Mouse (Mus musculus) heart, embryonic 13.5 days (tissue): Measurements from ENCODE around the gene Mms22l. TPM values are rescaled to one million over a fixed set of nuclear protein-coding genes. Genes with fewer than 3 reads are reported as not detected.
"Not testable (repeated sequence)": the region's sequence is repeated elsewhere in the genome, so short reads cannot be mapped to it uniquely, and the experiment has no call there.

Source experiments
- ATAC-seq: fragments of 200-750 bp; cut with Nextera tagmentation; 2 replicates; pipeline ENCODE4 v1.8.0; 2017; ENCODE audit warnings: moderate TSS enrichment; ENCODE audit not compliant: insufficient number of reproducible peaks, low FRiP score, low TSS enrichment; ENCODE audit errors: extremely low read depth
- H3K27ac ChIP-seq: fragments of 300-500 bp; sonication (generic); replicated peaks from 2 replicates; pipeline ENCODE4 v1.5.1; 2015; ENCODE audit warnings: moderate library complexity, mild to moderate bottlenecking, inconsistent platforms
- H3K27me3 ChIP-seq: fragments of 300-500 bp; sonication (generic); replicated peaks from 2 replicates; pipeline ENCODE4 v1.6.1; 2015; ENCODE audit warnings: mild to moderate bottlenecking, inconsistent platforms
- H3K36me3 ChIP-seq: fragments of 300-500 bp; sonication (generic); 2 replicates; pipeline ENCODE4 v1.6.1; 2015; ENCODE audit warnings: mild to moderate bottlenecking, inconsistent platforms
- H3K4me1 ChIP-seq: fragments of 300-500 bp; sonication (generic); 2 replicates; pipeline ENCODE4 v1.6.1; 2015; ENCODE audit warnings: inconsistent platforms
- H3K4me2 ChIP-seq: fragments of 300-500 bp; sonication (generic); 2 replicates; pipeline ENCODE4 v1.6.1; 2015; ENCODE audit warnings: inconsistent platforms, mild to moderate bottlenecking, moderate library complexity
- H3K4me3 ChIP-seq: fragments of 300-500 bp; sonication (generic); 2 replicates; pipeline ENCODE4 v1.5.1; 2015; ENCODE audit warnings: moderate library complexity, mild to moderate bottlenecking, inconsistent platforms
- H3K9ac ChIP-seq: fragments of 300-500 bp; sonication (generic); 2 replicates; pipeline ENCODE4 v1.6.1; 2015; ENCODE audit warnings: inconsistent platforms, mild to moderate bottlenecking, moderate library complexity
- H3K9me3 ChIP-seq: fragments of 300-500 bp; sonication (generic); 2 replicates; pipeline ENCODE4 v1.6.1; 2016; ENCODE audit warnings: inconsistent platforms
- WGBS: fragments of 180-500 bp; shearing (Covaris S2); methylation state at CpG from one replicate; pipeline ENCODE4 v1.1.7; 2015; ENCODE audit warnings: mixed read lengths; 5-methylcytosine and 5-hydroxymethylcytosine counted together
- polyA plus RNA-seq: library from polyadenylated mRNA; unstranded; fragments of >200 nt; fragmentation: Nextera tagmentation; extraction: Ambion mirVana; gene quantifications from 2 replicates; pipeline ENCODE4 v1.2.1, GENCODE M21; 2015

Gene Mms22l
- polyA plus RNA-seq, 1 experiment from 2014 or later, result 20.8 TPM

DNA sequence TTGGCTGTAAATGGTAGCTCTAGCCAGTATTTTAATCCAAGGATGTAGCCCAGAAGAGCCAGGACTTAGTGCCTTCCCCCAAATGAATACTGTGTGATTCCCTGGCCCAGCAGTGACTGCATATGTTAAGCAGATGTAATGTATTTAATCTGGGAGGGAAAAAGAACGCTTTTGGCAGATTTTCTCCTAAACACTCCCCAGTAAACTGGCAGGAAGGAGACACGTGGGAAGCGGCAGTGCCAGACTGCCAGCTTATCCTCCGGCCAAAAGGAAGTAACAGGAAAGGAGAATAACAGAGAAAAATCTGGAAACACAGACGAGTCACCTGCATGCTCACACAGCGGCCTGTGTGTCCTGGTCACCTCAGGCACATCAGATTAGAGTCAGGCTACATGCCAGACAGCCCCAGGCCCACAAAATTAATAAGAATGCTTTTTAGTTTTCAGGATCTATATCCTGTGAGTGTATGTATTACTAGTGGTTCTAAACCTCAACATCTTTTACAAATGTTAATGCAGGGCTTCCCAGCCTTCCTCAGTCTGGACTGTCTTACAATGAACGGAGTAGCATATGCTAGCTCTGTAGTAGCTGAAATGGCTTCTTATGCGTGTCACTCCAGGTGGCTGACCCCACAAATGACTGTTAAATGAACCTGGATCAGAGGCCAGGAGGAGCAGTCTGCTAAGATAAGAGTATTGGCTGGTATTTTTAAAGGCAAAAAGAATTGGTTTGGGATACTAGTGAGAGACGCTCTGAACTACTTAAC is 125.4 kb downstream of the Mms22l start:
- H3K9ac ChIP-seq, result no peak overlapping the region
- no peaks in the 10 kb centered on the region for H3K9me3 ChIP-seq
- no peak overlapping the region for H3K4me2 ChIP-seq
- H3K27me3 ChIP-seq, result no peaks in the 10 kb centered on the region
- H3K4me1 ChIP-seq, result peaks cover 8% of the 10 kb centered on the region
- WGBS, result 63% methylated on average over 9 of the region's 9 CpGs
- no peak for ATAC-seq
- no peaks in the 10 kb centered on the region for H3K36me3 ChIP-seq
- H3K4me3 ChIP-seq, result no peak overlapping the region
- H3K27ac ChIP-seq, result no peak overlapping the region

DNA sequence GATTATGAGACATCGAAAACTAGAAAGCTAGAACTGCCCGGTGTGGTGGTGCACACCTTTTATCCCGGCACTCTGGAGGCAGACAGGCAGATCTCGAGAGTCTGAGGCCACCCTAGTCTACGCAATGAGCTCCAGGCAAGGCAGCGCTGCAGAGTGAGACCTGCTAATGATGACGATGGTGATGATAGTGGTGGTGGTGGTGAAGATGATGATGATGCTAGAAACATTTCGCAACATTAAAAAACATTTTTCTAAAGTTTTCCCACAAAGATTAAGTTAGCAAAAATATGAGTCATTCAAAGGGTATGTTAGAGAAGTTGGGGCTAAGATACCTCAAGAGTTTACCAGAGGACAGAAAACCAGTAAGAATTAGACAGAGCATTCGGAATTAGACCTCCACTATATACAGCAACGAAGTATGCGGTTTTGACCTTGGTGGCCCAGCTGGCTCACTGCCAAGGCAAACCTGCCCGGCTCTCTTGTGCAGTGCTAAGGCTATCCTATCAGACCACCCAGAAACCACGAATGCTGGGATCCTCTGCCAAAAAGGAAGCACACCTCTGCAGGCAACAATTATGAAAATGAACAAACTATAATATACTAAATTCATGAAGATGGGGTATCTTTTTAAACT is 129.8 kb downstream of the Mms22l start:
- Histone ChIP-seq H3K27ac (no peak overlapping the region), H3K9ac (no peak overlapping the region), H3K4me2 (no peak overlapping the region), H3K4me1 (peaks cover 35% of the 10 kb centered on the region), H3K9me3 (no peaks in the 10 kb centered on the region), H3K27me3 (no peaks in the 10 kb centered on the region), H3K36me3 (no peaks in the 10 kb centered on the region), H3K4me3 (no peak overlapping the region)
- no peak for ATAC-seq
- WGBS, result 55% methylated on average over 13 of the region's 13 CpGs

DNA sequence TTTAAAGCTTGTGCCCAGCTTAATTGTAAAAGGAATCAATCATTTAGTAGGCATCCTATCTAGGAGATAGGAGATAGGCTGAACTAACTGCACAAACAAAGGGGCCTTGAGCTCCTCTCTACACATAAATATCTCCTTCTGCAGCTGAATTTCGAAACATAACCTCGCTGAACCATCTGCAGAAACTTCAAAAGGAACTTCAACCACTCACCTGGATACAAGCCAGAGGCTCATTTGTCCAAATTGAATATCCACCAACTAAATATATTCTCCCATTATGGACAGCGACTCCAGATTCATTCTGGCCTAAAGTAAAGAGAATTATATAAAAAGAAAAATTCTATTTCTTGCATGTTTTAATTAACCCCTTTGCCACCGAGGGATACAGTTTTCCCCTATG is 130.4 kb downstream of the Mms22l start:
- peaks cover 35% of the 10 kb centered on the region for H3K4me1 ChIP-seq
- H3K27ac ChIP-seq, result no peak overlapping the region
- no peak for ATAC-seq
- no peaks in the 10 kb centered on the region for H3K27me3 ChIP-seq
- H3K4me3 ChIP-seq, result no peak overlapping the region
- H3K9me3 ChIP-seq, result no peaks in the 10 kb centered on the region
- WGBS, result 67% methylated on average over 4 of the region's 4 CpGs
- H3K36me3 ChIP-seq, result no peaks in the 10 kb centered on the region
- H3K4me2 ChIP-seq, result no peak overlapping the region
- H3K9ac ChIP-seq, result no peak overlapping the region

DNA sequence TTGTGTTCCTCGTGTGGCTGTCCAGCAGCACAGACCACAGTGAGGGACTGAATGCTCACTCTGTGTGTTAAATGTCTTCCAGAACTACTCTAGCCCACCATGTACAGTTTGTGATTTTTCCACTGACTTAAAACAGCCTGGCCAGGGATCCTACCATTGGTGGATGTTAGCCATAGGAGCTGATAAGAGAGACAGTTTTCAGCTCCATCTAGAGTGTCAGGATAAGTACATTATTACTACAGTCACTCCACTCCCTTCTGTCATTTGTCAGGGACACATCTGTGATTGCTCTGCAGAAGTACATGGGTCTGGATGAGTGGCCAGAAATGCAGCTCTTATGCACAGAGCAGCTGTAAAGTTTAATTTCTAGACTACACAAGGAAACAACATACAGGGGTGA is 131.6 kb downstream of the Mms22l start:
- no peaks in the 10 kb centered on the region for H3K9me3 ChIP-seq
- no peak overlapping the region; the same call in 1 of the 2 replicates for H3K4me2 ChIP-seq
- peaks cover 35% of the 10 kb centered on the region for H3K4me1 ChIP-seq
- no peaks in the 10 kb centered on the region for H3K36me3 ChIP-seq
- 17% methylated on average over 1 of the region's 1 CpGs for WGBS
- H3K27me3 ChIP-seq, result no peaks in the 10 kb centered on the region
- H3K27ac ChIP-seq, result peak overlapping the region; percentile 43; the same call in 1 of the 2 replicates
- ATAC-seq, result no peak
- H3K9ac ChIP-seq, result no peak overlapping the region
- H3K4me3 ChIP-seq, result no peak overlapping the region

DNA sequence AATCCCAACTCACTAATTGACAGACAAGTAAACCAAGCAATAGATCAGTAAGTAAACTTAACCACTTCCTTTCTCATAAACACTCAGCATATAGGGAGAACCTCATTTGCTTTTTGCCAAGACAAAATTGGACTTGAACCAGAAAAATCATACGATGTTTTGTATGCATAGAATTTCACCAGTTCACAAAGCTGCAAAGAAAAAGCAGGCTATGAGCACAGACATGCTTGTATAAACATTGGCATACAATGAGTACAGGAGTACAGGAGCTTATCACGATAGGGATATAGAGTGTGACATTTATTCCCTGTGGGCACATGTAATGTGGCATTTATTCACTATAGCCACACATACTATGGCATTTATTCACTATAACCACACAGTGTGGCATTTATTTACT is 134.2 kb downstream of the Mms22l start:
- no peaks in the 10 kb centered on the region for H3K9me3 ChIP-seq
- no peak overlapping the region for H3K27ac ChIP-seq
- 60% methylated on average over 2 of the region's 2 CpGs for WGBS
- no peak overlapping the region for H3K4me3 ChIP-seq
- no peak overlapping the region for H3K4me2 ChIP-seq
- no peak overlapping the region for H3K9ac ChIP-seq
- H3K4me1 ChIP-seq, result peaks cover 35% of the 10 kb centered on the region
- ATAC-seq, result no peak
- no peaks in the 10 kb centered on the region for H3K27me3 ChIP-seq
- H3K36me3 ChIP-seq, result no peaks in the 10 kb centered on the region

DNA sequence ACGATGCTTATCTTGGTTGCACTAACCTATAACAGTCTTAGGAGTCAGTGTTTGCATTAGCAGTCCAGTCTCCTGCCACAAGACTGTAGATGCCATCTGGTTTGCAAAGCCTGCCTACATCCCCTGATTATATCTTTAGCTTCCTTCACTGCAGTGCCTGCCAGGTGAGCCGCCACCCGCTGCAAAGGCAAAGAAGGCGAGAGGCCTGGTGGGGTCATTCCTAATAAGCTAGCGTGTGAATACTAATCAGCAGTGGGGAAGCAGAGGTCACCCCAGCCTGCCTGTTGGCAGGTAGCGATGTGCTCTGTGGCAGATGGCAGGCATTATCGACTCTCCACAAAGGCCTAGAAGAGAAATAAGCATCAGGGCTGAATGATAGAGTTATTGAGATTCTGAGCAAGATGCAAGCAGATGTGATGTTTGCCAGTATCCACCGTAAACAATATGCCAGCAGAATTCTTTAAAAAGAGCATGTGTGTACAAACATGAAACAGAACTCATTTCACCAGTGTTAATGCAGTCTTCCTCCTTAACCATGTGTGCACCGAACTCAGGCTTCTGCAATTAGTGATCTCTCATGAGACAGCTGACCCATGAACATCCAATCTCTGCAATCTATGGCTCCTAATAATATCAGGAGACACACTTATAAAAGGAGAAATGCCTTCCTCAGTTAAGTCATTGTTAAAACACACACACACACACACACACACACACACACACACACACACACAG is 135.1 kb downstream of the Mms22l start:
- H3K9ac ChIP-seq, result no peak overlapping the region
- no peak overlapping the region for H3K4me2 ChIP-seq
- H3K27ac ChIP-seq, result no peak overlapping the region
- WGBS, result 70% methylated on average over 9 of the region's 9 CpGs
- no peak overlapping the region for H3K4me3 ChIP-seq
- H3K27me3 ChIP-seq, result no peaks in the 10 kb centered on the region
- no peaks in the 10 kb centered on the region for H3K36me3 ChIP-seq
- no peak for ATAC-seq
- H3K4me1 ChIP-seq, result peaks cover 29% of the 10 kb centered on the region
- no peaks in the 10 kb centered on the region for H3K9me3 ChIP-seq

DNA sequence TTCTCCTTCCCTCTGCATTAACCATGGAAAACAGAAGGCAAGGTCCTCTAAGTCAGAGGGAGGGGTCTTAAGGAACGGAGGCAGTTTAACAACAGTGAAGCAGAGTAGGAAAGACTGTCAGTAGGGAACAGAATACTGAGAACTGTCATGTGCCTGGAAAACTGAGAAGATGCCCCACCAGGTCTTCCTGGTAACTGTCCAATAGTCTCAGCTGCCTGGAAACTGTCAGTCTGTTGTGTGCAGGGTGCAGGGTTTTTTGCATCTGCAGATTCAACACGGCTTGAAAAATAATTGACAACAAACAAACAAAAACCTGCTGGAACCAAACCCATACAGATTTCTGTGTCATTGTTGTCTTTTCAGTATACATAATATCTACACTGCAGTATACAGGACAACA is 146.1 kb downstream of the Mms22l start:
- Histone ChIP-seq H3K4me2 (no peak overlapping the region), H3K36me3 (no peaks in the 10 kb centered on the region), H3K9ac (no peak overlapping the region), H3K4me3 (no peak overlapping the region), H3K4me1 (no peaks in the 10 kb centered on the region), H3K27me3 (no peaks in the 10 kb centered on the region), H3K9me3 (no peaks in the 10 kb centered on the region), H3K27ac (no peak overlapping the region)
- ATAC-seq, result no peak
- 63% methylated on average over 2 of the region's 2 CpGs for WGBS

DNA sequence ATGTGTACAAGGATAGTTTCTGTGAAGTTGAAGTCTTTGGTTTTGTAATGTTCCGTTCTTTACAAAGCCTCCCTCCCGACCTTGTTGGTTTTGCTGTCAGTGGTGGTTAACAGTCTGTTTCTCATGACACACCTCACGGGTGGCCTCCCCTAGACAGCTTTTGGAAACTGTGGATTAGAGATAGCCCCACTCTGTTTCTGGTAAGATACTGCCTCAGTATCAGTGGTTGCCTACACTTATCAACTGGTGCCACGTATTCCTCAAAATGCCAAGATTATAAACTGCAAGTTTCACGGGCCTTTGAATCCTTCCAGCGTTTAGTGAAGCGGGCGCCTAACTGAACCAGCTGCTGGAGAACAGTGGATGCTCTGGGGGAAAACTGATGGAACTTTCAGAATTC is 148.5 kb downstream of the Mms22l start:
- not testable (repeated sequence) for H3K9me3 ChIP-seq, H3K27me3 ChIP-seq, H3K27ac ChIP-seq, H3K9ac ChIP-seq, H3K4me2 ChIP-seq, H3K4me1 ChIP-seq, H3K36me3 ChIP-seq, H3K4me3 ChIP-seq, ATAC-seq
- WGBS, result 58% methylated on average over 7 of the region's 8 CpGs
